20 mouse cellular contexts compared by ENCODE assay signal in genomic region chr6:77758164-77758563, GRCm38 (mm10).
"Had no signal": no experiment of that assay in that cellular context is flagged by ENCODE, and none has a peak within 500 bp of the region (broad histone marks: within the 10 kb centered on the region; RNA-seq: fewer than 3 reads in every experiment).

No protein-coding gene starts in this region.

- H3K27ac ChIP-seq: macrophage; midbrain, embryonic 12.5 days; neural tube, embryonic 13.5 days; neural tube, embryonic 15.5 days had no signal

- H3K36me3 ChIP-seq: midbrain, embryonic 12.5 days; neural tube, embryonic 13.5 days; neural tube, embryonic 15.5 days had no signal

- DNase-seq: lung, adult 18-20 months; lung, embryonic 14.5 days; lung, postnatal 10 days; lung, postnatal 36 days; midbrain, embryonic 14.5 days; retina, postnatal 1 day; right cerebral cortex, adult 18-20 months; right cerebral cortex, postnatal 25 days; right cerebral cortex, postnatal 4 days; spleen, adult 18-20 months; thymus, adult 18-20 months; thymus, postnatal 14 days; thymus, postnatal 36 days had no signal

- H3K9ac ChIP-seq: lung, embryonic 14.5 days; midbrain, embryonic 12.5 days; neural tube, embryonic 13.5 days; neural tube, embryonic 15.5 days had no signal

- H3K27me3 ChIP-seq: megakaryocyte, embryonic 14.5 days; midbrain, embryonic 12.5 days; neural tube, embryonic 13.5 days; neural tube, embryonic 15.5 days had no signal

- H3K4me3 ChIP-seq: megakaryocyte, embryonic 14.5 days; midbrain, embryonic 12.5 days; myocyte; neural tube, embryonic 13.5 days; neural tube, embryonic 15.5 days had no signal

- H3K4me2 ChIP-seq: lung, embryonic 14.5 days; midbrain, embryonic 12.5 days; neural tube, embryonic 13.5 days; neural tube, embryonic 15.5 days had no signal

- ATAC-seq: midbrain, embryonic 16.5 days had no signal

- H3K9me3 ChIP-seq: megakaryocyte, embryonic 14.5 days; midbrain, embryonic 12.5 days; neural tube, embryonic 13.5 days; neural tube, embryonic 15.5 days had no signal

- H3K4me1 ChIP-seq: megakaryocyte, embryonic 14.5 days; midbrain, embryonic 12.5 days; neural tube, embryonic 13.5 days; neural tube, embryonic 15.5 days had no signal
